Mouse (Mus musculus) forebrain, embryonic 12.5 days (tissue): Measurements from ENCODE around the gene 3110040M04Rik. TPM values are rescaled to one million over a fixed set of nuclear protein-coding genes. Genes with fewer than 3 reads are reported as not detected.
A peak's percentile ranks its signal among the peaks of the same experiment; 100 is the strongest.

Source experiments
- ATAC-seq: fragments of 200-750 bp; cut with Nextera tagmentation; 2 replicates; pipeline ENCODE4 v1.8.0; 2017; ENCODE audit warnings: moderate TSS enrichment; ENCODE audit not compliant: low FRiP score
- H3K27ac ChIP-seq: fragments of 300-500 bp; sonication (generic); 2 replicates; pipeline ENCODE4 v1.5.1; 2016; ENCODE audit warnings: mild to moderate bottlenecking
- H3K27me3 ChIP-seq: fragments of 300-500 bp; sonication (generic); 2 replicates; pipeline ENCODE4 v1.6.1; 2016; ENCODE audit warnings: mild to moderate bottlenecking
- H3K36me3 ChIP-seq: fragments of 300-500 bp; sonication (generic); replicated peaks from 2 replicates; pipeline ENCODE4 v1.6.1; 2016; ENCODE audit warnings: mild to moderate bottlenecking
- H3K4me1 ChIP-seq: fragments of 300-500 bp; sonication (generic); 2 replicates; pipeline ENCODE4 v1.6.1; 2016
- H3K4me2 ChIP-seq: fragments of 300-500 bp; sonication (generic); 2 replicates; pipeline ENCODE4 v1.6.1; 2016; ENCODE audit warnings: mild to moderate bottlenecking, moderate library complexity
- H3K4me3 ChIP-seq: fragments of 300-500 bp; sonication (generic); replicated peaks from 2 replicates; pipeline ENCODE4 v1.5.1; 2016; ENCODE audit warnings: mild to moderate bottlenecking
- H3K9ac ChIP-seq: fragments of 300-500 bp; sonication (generic); 2 replicates; pipeline ENCODE4 v1.6.1; 2016; ENCODE audit warnings: mild to moderate bottlenecking
- H3K9me3 ChIP-seq: fragments of 300-500 bp; sonication (generic); 2 replicates; pipeline ENCODE4 v1.6.1; 2016
- WGBS: fragments of 180-500 bp; shearing (Covaris S2); methylation state at CpG from one replicate; pipeline ENCODE4 v1.1.7; 2016; 5-methylcytosine and 5-hydroxymethylcytosine counted together
- polyA plus RNA-seq: library from polyadenylated mRNA; unstranded; fragments of >200 nt; fragmentation: Nextera tagmentation; extraction: Ambion mirVana; gene quantifications from 2 replicates; pipeline ENCODE4 v1.2.1, GENCODE M21; 2016

Gene 3110040M04Rik
- polyA plus RNA-seq, 1 experiment from 2014 or later: not detected

DNA sequence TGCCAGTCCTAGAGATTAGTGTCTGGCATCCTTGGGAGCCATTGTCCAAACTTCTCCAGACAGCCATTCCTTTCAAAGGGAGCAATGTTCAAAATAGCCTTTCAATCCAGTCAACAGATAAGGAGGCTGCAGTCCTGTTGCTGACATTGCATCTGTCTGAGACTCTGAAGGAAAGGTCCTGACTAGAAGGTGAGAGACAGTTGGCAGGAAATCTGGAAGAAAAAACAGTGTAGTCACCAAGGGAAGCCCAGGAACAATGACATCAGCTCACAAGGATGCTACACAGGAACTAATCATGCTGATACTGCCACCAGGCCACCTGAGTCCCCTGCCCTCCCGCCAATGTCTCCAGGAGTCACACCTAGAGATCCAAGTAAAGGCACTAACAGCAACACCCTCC is 19.5 kb downstream of the 3110040M04Rik start:
- no peaks in the 10 kb centered on the region for H3K9me3 ChIP-seq
- H3K9ac ChIP-seq: no peak overlapping the region
- no peaks in the 10 kb centered on the region for H3K36me3 ChIP-seq
- no peak overlapping the region for H3K4me2 ChIP-seq
- no peak for ATAC-seq
- H3K4me3 ChIP-seq: no peak overlapping the region
- no peaks in the 10 kb centered on the region for H3K27me3 ChIP-seq
- no peak overlapping the region for H3K27ac ChIP-seq
- 81% methylated on average over 1 of the region's 1 CpGs for WGBS
- H3K4me1 ChIP-seq: no peaks in the 10 kb centered on the region

DNA sequence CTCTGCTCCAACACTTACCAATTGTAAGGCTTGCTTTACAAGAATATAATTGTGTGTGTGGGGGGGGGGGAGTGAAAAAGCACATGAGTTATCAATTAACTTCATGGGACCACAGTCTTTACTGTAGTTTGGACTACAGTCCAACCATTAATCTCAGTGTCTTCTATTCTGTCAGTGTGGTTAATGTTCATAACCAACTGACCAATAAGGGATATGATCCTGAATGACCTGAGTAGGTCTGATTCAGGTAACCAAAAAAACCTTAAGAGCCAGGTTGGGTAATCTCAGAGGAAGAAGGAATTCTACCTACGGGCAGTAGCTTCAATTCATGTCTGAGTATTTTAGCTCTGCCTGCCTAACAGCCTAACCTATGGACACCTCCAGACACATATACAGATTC is 20.6 kb downstream of the 3110040M04Rik start:
- no peak overlapping the region for H3K4me3 ChIP-seq
- H3K9me3 ChIP-seq: no peaks in the 10 kb centered on the region
- no peaks in the 10 kb centered on the region for H3K27me3 ChIP-seq
- 97% methylated on average over 1 of the region's 1 CpGs for WGBS
- no peaks in the 10 kb centered on the region for H3K36me3 ChIP-seq
- H3K9ac ChIP-seq: no peak overlapping the region
- ATAC-seq: no peak
- H3K27ac ChIP-seq: no peak overlapping the region
- H3K4me2 ChIP-seq: no peak overlapping the region
- no peaks in the 10 kb centered on the region for H3K4me1 ChIP-seq

DNA sequence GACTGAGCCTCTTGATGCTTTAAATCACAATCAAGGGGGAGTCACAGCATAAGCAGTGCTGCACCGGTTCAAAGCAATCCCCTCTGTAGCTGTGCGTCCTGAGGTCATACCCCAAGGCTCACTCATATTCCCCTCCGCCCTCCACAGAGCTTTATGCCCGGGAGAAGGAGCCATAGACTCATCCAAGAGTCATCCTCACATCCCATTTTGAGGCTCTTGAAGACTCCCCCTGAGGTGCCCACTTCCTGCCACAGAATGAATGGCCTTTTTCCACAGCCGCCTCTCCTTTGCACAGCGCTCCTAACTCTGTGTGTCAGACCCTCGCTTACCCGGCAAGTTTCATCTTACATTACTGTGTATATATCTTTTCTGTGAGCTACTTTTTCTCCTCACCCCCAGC is 23.6 kb downstream of the 3110040M04Rik start:
- Histone ChIP-seq H3K9ac (no peak overlapping the region), H3K4me3 (no peak overlapping the region), H3K27me3 (no peaks in the 10 kb centered on the region), H3K4me2 (no peak overlapping the region), H3K27ac (no peak overlapping the region), H3K9me3 (no peaks in the 10 kb centered on the region), H3K36me3 (no peaks in the 10 kb centered on the region), H3K4me1 (no peaks in the 10 kb centered on the region)
- no peak for ATAC-seq
- WGBS: 75% methylated on average over 8 of the region's 8 CpGs

DNA sequence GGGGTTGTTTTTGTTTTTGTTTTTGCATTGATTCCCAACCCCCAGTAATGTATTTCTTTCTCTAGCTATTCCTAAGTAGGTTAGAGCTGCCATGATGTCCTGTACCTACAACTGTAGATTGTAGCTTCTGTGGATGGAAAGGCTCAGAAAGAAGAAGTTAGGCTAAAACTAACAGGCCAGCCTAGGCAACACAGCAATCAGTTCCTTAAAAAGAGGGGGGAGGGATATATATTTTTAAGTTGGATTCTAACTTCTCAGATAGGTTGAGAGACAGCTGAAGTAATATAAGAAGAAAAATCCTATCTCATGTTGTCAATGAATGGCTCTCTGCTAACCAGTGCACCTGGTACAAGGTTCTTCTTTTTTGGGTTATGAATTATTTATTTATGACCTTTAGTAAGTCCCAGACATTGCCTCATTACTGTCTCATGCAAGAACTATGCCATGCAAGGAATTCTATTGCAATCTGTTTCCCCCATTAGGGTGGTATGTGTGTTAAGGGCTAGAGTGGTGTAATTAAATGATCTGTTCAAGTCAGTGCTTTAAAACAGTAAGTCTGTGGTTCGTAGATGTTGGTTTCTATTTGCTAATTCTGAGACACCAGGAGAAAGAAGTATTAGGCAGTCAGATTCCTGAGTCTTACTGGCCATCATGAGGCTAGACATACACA is 24.5 kb downstream of the 3110040M04Rik start:
- Histone ChIP-seq H3K9ac (no peak overlapping the region), H3K4me1 (no peaks in the 10 kb centered on the region), H3K27ac (no peak overlapping the region), H3K4me2 (no peak overlapping the region), H3K4me3 (no peak overlapping the region), H3K36me3 (no peaks in the 10 kb centered on the region), H3K27me3 (no peaks in the 10 kb centered on the region), H3K9me3 (no peaks in the 10 kb centered on the region)
- 83% methylated on average over 1 of the region's 1 CpGs for WGBS
- ATAC-seq: no peak

DNA sequence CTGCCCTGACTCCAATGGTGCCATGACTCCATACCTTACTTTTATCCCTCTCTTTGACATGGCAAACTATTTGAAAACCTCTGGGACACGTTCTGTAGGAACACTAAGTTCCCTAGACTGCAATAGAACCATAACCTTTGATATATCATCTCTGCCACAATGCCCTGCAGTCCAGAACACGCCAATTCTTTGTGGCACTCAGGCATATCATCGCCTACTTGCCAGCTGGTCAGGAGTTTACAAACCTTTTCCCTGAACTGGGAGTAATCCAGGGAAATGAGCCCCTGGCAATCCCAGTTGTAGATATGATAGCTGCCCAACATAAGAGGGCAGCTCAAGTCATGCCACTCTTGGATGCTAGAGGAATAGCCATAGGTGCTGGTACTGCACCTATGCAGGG is 28.4 kb downstream of the 3110040M04Rik start:
- H3K36me3 ChIP-seq: no peaks in the 10 kb centered on the region
- WGBS: 84% methylated on average over 3 of the region's 3 CpGs
- H3K27me3 ChIP-seq: no peaks in the 10 kb centered on the region
- no peak overlapping the region for H3K27ac ChIP-seq
- no peak overlapping the region for H3K4me2 ChIP-seq
- ATAC-seq: no peak
- no peaks in the 10 kb centered on the region for H3K9me3 ChIP-seq
- H3K4me3 ChIP-seq: no peak overlapping the region
- H3K4me1 ChIP-seq: peaks cover 10% of the 10 kb centered on the region
- no peak overlapping the region for H3K9ac ChIP-seq

DNA sequence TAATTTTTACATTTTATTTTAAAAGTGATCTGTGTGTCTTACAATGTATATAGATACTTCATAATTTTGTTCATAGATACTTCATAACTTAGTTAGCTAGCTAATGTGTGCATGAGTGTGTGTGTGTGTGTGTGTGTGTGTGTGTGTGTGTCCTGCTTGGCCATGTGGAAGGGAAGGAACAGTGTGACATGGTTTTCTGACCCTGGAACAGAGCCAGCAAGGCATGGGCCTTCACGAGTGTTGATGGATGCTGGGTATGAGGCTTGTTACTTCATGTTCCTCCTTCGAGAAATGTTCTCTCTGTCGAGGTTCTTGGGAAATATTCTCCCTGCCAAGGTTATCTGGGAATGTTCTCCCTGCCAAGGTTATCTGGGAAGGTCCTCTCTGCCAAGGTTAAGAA is 29.8 kb downstream of the 3110040M04Rik start:
- Histone ChIP-seq H3K4me3 (no peak overlapping the region), H3K27me3 (no peaks in the 10 kb centered on the region), H3K9ac (no peak overlapping the region), H3K9me3 (no peaks in the 10 kb centered on the region), H3K4me2 (no peak overlapping the region), H3K27ac (no peak overlapping the region), H3K36me3 (no peaks in the 10 kb centered on the region), H3K4me1 (peaks cover 10% of the 10 kb centered on the region)
- WGBS: 94% methylated on average over 3 of the region's 3 CpGs
- ATAC-seq: no peak

DNA sequence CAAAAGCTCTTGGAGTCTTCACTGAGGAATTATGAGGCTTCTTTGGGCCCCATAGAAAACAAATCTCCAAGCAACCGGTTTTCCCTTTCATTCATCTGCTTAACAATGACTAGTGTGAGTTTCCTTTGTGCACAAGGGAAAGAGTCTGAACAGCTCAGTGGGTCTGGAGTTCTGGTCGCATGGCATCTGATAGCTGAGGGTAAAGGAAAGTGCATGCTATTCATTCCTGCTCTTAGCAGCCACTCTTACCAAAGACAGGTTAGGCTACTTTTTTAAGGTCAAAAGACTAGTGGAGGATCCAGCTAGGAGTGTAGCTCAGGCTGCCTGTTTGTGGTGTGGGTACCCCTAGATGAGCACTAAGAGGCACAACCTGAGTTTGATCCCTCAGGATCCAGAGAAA is 31.7 kb downstream of the 3110040M04Rik start:
- WGBS: 9% methylated on average over 2 of the region's 2 CpGs
- ATAC-seq: peak; percentile 51; the same call in 1 of the 2 replicates
- H3K4me3 ChIP-seq: no peak overlapping the region
- H3K4me2 ChIP-seq: no peak overlapping the region
- H3K27me3 ChIP-seq: no peaks in the 10 kb centered on the region
- no peak overlapping the region for H3K27ac ChIP-seq
- peaks cover 10% of the 10 kb centered on the region for H3K4me1 ChIP-seq
- H3K9ac ChIP-seq: no peak overlapping the region
- no peaks in the 10 kb centered on the region for H3K36me3 ChIP-seq
- no peaks in the 10 kb centered on the region for H3K9me3 ChIP-seq

DNA sequence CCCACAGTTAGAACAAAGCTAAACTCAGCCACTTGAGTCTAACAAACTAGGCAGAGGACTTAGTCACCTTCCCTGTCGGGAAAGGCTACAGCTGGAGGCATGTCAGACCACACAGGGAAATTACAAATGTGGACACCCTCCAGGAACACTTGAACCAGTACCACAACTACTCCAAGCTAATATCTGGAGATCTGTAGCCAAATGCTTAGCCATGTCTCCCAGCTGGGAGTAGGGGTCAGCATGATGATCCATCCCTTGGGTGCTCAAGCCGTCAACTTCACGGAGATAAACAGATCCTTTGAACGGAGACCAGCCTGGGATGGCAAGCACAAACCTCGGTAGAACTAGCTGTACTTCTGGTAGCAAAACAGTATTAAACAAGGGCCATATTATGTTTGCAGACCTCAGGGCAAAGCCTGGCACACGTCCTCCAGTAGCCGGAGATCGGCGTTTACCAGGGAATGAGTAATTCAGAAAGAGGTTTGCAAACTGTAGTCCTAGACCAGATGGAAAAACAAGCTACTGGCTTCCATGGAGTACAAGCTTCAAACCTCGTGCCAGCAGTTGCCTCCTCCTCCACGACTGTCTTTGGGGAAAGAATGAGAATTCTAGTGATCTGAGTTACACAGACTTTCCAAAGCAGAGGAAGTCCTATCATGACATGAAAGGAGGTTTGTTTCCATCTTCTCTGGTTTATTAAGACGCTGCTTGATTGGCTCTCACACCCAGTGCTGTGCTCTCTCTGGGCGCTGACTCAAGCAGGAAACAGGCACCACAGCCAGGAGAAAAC is 32.4 kb downstream of the 3110040M04Rik start:
- Histone ChIP-seq H3K4me1 (peaks cover 10% of the 10 kb centered on the region), H3K4me3 (no peak overlapping the region), H3K9me3 (no peaks in the 10 kb centered on the region), H3K27me3 (no peaks in the 10 kb centered on the region), H3K4me2 (no peak overlapping the region), H3K27ac (no peak overlapping the region), H3K36me3 (no peaks in the 10 kb centered on the region), H3K9ac (no peak overlapping the region)
- WGBS: 79% methylated on average over 13 of the region's 13 CpGs
- no peak for ATAC-seq

DNA sequence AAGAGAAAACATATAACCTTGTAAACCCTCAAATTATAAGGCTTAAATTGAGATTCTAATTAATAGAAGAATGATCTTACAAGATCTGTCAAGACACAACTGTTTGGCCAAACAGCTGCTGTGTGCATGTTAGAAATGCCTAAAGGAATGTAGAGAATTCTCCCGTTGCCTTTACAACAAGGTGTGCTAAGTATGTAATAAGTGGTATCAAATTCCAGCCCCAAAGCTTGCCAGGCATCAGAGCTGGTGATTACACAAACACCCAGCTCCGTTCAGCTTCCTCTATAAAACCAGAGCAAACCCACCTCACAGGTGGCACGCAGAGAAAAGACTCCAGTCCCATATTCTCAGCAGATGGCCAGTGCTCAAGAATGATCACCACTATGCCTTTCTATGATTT is 33.9 kb downstream of the 3110040M04Rik start:
- Histone ChIP-seq H3K4me2 (no peak overlapping the region), H3K36me3 (no peaks in the 10 kb centered on the region), H3K27me3 (no peaks in the 10 kb centered on the region), H3K27ac (no peak overlapping the region), H3K4me3 (no peak overlapping the region), H3K4me1 (peaks cover 10% of the 10 kb centered on the region), H3K9ac (no peak overlapping the region), H3K9me3 (no peaks in the 10 kb centered on the region)
- ATAC-seq: no peak
- 90% methylated on average over 3 of the region's 3 CpGs for WGBS

DNA sequence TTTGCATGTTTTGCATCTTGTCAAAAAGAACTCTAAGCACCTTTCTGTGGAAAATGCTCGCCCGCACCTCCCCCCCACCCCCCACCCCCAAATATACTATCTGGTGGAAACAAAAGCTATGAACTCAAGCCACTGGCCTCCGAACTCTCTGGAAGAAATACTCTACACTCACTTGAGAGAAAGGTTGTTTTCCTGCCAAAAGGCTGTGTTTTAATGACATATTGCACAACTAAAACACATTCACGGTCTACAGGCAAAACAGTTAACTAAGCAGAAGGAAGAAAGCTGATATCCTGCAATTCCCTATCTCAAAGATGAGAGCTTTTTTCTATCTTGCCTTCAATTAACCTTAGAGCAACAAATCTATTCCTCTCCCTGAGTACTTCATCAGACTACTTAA is 39.4 kb downstream of the 3110040M04Rik start:
- no peak overlapping the region for H3K4me3 ChIP-seq
- H3K4me2 ChIP-seq: no peak overlapping the region
- no peak for ATAC-seq
- no peaks in the 10 kb centered on the region for H3K36me3 ChIP-seq
- WGBS: 90% methylated on average over 4 of the region's 4 CpGs
- no peak overlapping the region for H3K27ac ChIP-seq
- no peaks in the 10 kb centered on the region for H3K27me3 ChIP-seq
- H3K9ac ChIP-seq: no peak overlapping the region
- no peaks in the 10 kb centered on the region for H3K9me3 ChIP-seq
- no peaks in the 10 kb centered on the region for H3K4me1 ChIP-seq

DNA sequence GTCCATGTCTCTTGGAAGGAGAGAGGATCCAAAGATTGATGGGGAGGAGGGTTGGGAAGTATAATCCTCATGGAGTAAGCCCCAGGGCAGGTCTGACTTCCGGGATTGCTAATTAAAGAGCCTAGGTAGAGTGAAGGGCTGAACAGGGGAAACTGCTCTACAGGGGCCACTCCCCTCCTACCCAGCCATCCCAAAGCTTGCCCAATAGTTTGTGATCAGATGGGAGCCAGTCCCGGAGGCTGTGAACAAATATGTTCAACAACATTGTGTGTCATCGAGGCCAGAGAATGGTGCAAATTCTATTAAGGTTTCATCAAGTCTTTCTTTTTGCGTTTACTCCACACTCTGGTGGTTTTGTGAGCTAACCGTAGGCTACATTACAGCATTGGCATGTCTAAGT is 40.1 kb downstream of the 3110040M04Rik start:
- H3K27ac ChIP-seq: no peak overlapping the region
- H3K9me3 ChIP-seq: no peaks in the 10 kb centered on the region
- H3K4me1 ChIP-seq: no peaks in the 10 kb centered on the region
- H3K27me3 ChIP-seq: no peaks in the 10 kb centered on the region
- H3K9ac ChIP-seq: no peak overlapping the region
- no peaks in the 10 kb centered on the region for H3K36me3 ChIP-seq
- 92% methylated on average over 5 of the region's 5 CpGs for WGBS
- no peak for ATAC-seq
- H3K4me3 ChIP-seq: no peak overlapping the region
- no peak overlapping the region for H3K4me2 ChIP-seq

DNA sequence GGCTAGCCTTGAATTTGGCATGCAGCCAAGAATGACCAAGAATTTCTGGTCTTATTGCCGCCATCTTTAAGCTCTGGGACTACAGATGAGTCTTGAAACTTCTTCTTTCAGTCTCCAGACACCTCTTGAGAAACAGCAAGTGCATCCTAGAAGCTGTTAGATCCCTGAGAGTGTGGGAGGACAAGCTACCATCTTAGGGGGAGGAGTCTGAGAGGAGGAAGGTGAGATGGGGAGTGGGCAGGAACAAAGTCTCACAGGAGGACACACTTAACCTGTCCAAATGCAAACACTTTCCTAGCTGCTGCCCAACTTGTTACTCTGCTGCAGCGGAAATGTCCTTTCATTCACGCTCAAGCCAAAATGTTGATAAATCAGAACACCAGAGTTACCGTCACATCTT is 40.8 kb downstream of the 3110040M04Rik start:
- Histone ChIP-seq H3K4me2 (no peak overlapping the region), H3K36me3 (no peaks in the 10 kb centered on the region), H3K27ac (no peak overlapping the region), H3K4me1 (no peaks in the 10 kb centered on the region), H3K9me3 (no peaks in the 10 kb centered on the region), H3K27me3 (no peaks in the 10 kb centered on the region), H3K9ac (no peak overlapping the region), H3K4me3 (no peak overlapping the region)
- ATAC-seq: no peak
- 91% methylated on average over 4 of the region's 4 CpGs for WGBS

DNA sequence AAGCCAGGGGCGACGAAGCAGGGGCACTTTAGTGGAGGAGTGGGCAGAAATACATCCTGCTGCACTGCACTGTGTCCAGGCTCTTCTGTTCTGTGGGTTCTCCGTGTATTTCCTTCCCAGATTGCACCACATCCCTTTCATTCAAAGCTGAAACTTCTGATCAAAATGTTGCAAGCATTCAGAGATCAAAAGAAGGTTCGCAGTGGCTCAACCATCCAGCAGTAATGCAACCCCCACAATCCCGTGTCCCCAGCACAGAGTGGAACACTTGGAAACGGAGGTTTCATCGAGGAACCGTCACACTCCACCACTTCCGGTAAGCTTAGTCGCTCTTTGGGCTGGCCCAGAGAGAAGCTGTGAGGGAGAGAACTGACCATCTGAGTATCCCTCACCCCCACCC is 41.2 kb downstream of the 3110040M04Rik start:
- 92% methylated on average over 10 of the region's 10 CpGs for WGBS
- ATAC-seq: no peak

More for the DNA sequence above, 41.2 kb downstream of the 3110040M04Rik start:
- no peaks in the 10 kb centered on the region for H3K36me3 ChIP-seq
- no peaks in the 10 kb centered on the region for H3K27me3 ChIP-seq
- H3K9ac ChIP-seq: no peak overlapping the region
- no peak overlapping the region for H3K4me2 ChIP-seq
- H3K4me3 ChIP-seq: no peak overlapping the region
- H3K9me3 ChIP-seq: no peaks in the 10 kb centered on the region
- no peak overlapping the region for H3K27ac ChIP-seq
- no peaks in the 10 kb centered on the region for H3K4me1 ChIP-seq
